Mouse (Mus musculus) cerebellum, adult 11 months (tissue): ENCODE results near the gene AC131692.1.
"Not testable (repeated sequence)": the region's sequence is repeated elsewhere in the genome, so short reads cannot be mapped to it uniquely, and the experiment has no call there.

ENCODE experiments used
- DNase-seq: peaks from one replicate; pipeline ENCODE4 v3.0.0; 2022

Gene AC131692.1

DNA sequence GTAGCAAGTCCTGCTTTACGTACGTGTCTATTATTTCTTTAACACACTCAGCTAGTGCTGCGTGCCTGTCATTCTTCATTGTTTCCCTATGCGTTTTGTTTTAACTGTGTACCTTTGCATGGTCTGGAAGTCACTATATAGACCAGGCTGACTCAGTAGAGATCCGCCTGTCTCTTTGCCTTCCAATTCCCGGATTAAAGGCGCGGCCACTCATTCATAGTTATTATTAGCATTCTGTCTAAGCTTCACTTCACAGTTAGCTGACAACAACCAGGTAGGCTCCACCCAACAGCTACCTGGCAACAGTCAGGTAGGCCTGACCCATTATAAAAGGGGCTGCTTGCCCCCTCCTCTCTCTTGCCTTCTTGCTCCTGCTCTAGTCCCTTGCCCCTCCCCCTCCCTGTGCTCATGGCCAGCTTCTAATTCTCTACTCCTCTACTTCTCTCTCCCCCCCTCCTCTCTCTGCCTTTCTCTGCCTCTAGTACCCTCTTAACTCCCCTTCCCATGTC is 24.5 kb downstream of the AC131692.1 start:
- no peak for DNase-seq

DNA sequence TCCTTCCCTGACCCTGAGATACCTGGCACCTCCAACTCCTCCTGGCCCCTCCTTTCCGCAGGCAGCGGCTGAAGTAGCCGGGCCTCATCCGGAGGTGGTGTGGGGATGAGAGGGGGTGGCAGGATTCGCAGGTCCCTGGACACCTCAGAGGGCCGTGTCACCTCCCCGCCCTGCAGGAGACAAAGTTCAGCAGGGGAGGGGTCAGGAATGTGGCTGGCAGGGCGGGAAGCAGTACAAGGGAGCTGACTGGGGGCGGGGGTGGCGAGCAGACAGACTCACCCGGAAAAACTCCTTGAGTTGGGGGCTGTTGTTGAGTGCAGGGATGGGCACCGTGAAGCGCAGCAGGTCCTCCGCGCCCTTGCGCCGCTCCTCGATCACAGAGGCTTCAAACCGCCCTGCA is 27.5 kb downstream of the AC131692.1 start:
- no peak for DNase-seq

GRCm38 (mm10) chr19:6123330-6123729 is 29.1 kb downstream of the AC131692.1 start:
- DNase-seq = no peak

DNA sequence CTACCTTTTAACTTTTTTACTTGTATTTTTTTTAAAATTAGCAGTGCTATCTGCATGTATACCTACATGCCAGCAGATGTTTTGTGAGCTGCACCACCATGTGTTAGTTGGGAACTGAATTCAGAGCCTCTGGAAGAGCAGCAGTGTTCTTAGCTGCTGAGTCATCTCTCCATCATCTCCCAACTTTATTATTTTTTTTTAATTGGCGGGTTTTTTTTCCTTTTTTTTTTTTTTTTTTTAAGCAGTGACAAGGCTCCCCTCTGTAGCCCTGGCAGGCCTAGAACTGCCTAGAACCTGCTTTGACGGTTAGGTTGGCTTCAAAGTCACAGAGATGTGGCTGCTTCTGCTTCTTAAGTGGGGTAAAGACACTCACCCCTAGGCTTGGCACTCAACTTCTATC is 30.7 kb downstream of the AC131692.1 start:
- no peak for DNase-seq

- no peak for DNase-seq
Measured at GRCm38 (mm10) chr19:6126289-6126688, 32.1 kb downstream of the AC131692.1 start.

GRCm38 (mm10) chr19:6126789-6127580 is 32.8 kb downstream of the AC131692.1 start:
- no peak for DNase-seq

GRCm38 (mm10) chr19:6127760-6128341 is 33.6 kb downstream of the AC131692.1 start, which contains the start of gene Snx15:
TSS of gene Snx15 (minus strand) at chr19:6128304.
- DNase-seq = peak; percentile 96

DNA sequence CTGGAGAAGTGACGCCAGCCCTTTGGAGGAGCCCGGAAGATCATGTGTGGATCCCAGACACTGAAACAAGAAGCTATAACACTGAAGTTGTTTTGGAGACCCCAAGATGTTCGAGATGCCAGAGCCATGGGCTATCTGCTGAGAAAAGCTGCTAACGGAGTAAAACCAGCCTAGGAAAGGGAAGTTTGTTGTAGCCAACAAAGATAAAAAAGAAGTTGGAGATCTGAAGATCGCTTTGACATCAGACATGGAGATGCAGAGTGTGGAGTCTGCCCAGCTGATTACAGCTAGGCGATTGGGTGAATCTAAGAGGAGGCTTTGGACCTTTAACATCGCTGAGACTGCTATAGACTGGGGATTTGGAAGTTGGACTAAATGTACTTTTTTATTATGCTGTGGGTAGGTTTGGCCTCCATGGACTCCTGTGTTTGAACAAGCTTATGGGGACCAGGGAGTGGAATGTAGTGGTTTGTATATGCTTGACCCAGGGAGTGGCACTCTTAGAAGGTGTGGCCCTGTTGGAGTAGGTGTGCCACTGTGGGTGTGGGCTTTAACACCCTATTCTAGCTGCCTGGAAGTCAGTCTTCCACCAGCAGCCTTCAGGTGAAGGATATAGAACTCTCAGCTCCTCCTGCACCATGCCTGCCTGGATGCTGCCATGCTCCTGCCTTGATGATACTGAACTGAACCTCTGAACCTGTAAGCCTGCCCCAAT is 36.4 kb downstream of the AC131692.1 start:
- DNase-seq = not testable (repeated sequence)

DNA sequence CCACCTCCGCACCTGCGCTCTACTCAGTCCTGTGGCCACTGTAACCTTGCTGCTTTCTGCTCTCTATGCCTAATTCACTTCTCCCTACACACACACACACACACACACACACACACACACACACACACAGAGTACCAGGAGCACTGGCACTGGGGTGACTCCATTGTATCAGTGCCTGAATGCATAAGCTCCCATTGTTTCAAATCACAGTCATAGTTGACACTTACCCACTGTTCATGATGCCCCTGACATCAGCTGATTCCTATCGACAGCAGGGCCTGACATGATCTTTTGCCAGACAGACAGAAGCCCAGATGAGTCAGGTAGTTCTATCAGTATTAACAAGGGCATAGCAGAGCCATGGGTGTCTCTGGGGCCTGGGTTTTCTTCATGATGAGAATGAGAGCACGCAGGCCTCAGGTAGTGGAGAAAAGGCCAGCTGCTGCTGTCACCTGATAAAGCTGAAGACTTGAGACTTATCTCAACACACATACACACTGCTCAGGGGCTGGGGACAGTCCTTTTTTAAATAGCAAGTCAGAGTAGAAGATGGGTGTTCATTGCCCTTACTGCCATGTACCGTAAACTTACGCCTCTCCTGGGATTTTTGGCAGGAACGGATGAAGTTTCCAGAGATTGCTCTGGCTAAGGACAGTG is 38.1 kb downstream of the AC131692.1 start:
- no peak for DNase-seq

DNA sequence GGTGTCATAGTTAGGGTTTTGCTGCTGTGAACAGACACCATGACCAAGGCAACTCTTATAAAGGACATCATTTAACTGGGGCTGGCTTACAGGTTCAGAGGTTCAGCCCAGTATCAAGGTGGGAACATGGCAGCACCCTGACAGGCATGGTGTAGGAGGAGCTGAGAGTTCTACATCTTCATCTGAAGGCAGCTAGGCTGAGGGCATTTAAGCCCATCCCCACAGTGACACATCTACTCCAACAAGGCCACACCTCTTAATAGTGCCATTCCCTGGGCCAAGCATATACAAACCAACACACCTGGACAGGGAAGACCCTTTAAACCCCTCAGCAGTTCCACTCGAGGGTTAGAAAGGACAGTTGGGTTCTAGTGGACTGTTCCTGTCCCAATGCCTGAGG is 39.0 kb downstream of the AC131692.1 start:
- not testable (repeated sequence) for DNase-seq

DNA sequence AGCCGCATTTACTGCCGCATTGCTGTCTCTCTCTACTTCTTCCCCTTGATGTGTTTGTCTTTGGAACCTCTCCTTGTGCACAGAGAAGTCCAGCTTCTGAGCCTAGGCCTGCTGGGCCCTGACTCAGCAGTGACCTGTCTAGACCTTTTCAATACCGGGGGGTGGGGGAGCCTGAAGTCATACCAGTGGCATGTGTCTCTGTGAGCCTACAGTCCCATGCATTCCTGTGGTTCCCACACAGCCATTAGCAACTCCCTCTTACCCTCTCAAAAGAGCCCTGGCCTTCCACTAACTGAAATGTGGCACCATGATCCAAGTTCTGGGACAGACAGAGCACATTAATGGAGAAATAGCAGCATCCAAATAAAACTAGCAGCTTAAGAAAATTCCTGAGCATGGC is 42.2 kb downstream of the AC131692.1 start:
- DNase-seq = no peak

- DNase-seq = peak; percentile 44
Measured at GRCm38 (mm10) chr19:6139701-6140100, 45.5 kb downstream of the AC131692.1 start.

DNA sequence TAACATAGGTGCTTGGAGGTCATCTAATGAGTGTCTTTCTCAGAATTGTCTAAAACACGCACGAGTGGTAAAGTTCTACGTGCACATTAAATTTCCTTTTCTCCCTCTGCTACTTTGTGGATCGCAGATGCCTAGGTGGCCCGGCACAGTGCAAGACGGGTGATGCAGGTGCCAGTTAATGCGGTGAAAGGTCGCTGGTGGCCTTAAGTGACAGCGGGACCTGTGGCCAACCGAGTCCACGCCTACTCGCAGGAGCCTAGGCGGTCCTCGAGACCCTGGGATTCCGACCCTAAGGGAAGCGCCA is 46.1 kb downstream of the AC131692.1 start:
- no peak for DNase-seq

DNA sequence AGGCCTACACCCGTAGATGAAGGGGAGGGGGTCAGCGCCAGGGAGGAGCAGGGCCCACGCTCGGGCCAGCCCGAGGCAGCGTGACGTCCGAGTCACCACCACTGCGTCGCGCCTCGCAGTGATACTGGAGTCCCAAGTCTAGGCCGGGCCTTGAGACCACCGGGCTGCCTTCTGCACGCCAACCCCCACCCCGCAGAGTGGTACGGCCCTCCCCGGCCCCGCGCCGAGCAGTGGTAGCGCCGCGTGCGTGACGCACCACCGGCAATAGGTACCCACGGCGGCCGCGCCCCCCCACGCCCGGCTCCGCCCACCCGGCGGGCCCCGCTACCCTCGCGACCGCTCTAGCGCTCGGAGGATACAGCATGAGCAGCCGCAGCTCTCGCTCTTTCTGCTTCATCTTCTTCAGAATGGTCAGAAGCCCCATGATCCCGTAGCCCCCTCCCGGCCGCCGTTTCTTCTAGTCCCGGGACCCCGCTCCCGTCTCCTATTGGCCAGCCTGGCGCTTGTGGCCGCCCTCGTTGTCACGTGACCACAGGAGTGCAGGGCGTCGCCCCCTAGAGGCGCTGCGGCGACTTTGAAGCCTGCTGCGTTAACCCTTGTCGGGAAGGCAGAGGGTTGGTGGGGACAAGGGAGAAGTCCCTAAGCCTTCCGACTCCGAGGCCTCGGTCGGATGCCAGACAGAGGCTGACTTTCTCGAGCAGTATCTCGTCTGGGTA is 46.6 kb downstream of the AC131692.1 start, which contains the start of gene Batf2:
Gene Batf2 (plus strand): TSS at position 306 of the 716 bp plus-strand sequence.
- DNase-seq = peak; percentile 91

DNA sequence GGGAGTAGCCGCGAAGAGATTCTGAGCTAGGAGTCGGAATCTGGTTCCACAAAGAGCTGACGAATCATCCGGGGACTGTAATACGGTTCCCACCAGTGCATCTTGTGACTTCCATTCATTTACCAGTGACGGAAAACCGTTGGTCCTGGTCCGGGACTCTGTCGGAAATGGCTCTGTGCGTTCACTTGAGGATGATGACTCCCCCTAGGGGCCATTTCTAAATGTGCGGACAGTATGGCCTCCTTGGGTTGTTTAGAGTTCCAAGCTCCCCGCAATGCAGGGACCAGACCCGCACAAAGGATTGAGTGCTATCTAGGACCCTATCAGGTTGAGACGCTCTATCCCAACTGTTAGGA is 47.2 kb downstream of the AC131692.1 start, which contains the start of gene Arl2:
Gene Arl2 (minus strand): TSS at position 155 of the 356 bp plus-strand sequence.
- DNase-seq = peak; percentile 77

DNA sequence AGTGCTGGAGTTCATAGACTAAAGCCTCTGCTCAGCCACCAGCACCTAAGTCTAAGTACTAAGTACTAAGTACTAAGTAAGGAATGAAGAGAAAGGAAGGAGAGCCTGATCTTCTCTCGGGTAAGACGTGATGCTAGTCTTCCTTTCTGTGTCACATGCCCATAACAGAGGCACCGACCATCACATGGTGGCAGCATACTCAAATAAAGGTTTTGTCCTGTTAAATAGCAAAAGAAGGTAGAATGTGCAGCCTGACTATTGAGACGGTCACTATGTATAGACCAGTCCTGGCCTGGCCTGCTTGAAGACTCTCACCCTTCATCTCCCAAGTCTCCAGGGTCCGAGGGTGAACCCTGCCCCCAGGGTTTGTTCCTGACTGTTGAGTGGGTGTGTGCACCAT is 50.6 kb downstream of the AC131692.1 start:
- no peak for DNase-seq
